Mouse (Mus musculus) activated CD4-positive, CD25-positive, alpha-beta regulatory T cell (primary cell): ENCODE data around the gene Six3. TPM values are rescaled to one million over a fixed set of nuclear protein-coding genes. Genes with fewer than 3 reads are reported as not detected.

Experiments
- polyA plus RNA-seq, 2 experiments: library from polyadenylated mRNA; unstranded; fragments of 100-300 nt; shearing (Covaris generic); gene quantifications; one replicate each; pipeline ENCODE4 v1.2.1; 2017

The Six3 gene
- under 1 TPM in 1 of 2 experiments, not detected in 1; 0.08 TPM for polyA plus RNA-seq

GRCm38 (mm10) chr17:85613266-85613860 lies at the start of gene Six3:
Six3 (plus strand) TSS chr17:85613608.

Other genes starting within 250 kb of the Six3 start
- under 1 TPM in 1 of 2 experiments, not detected in 1; 0.16 TPM for gene Six2, start 74.7 kb downstream of the Six3 start, polyA plus RNA-seq